Mouse (Mus musculus) embryonic fibroblast, embryonic 13.5 days (primary cell): ENCODE measurements at regions not wholly inside any gene's neighbourhood (a gene's known extent, or its start where the extent isn't known, plus 50 kb on each side); places are given as distances from the start of the nearest gene placed in this dataset.

ENCODE experiments used
- CTCF ChIP-seq: IDR thresholded peaks from 2 replicates; pipeline ENCODE4 v1.5.1; 2011; ENCODE audit warnings: mild to moderate bottlenecking, control low read depth, low read length, moderate library complexity, borderline replicate concordance; ENCODE audit not compliant: insufficient read depth
- POLR2A ChIP-seq: IDR thresholded peaks from 2 replicates; pipeline ENCODE4 v1.6.1; 2011; ENCODE audit warnings: low read depth, mild to moderate bottlenecking, control low read depth, low read length, moderate library complexity

DNA sequence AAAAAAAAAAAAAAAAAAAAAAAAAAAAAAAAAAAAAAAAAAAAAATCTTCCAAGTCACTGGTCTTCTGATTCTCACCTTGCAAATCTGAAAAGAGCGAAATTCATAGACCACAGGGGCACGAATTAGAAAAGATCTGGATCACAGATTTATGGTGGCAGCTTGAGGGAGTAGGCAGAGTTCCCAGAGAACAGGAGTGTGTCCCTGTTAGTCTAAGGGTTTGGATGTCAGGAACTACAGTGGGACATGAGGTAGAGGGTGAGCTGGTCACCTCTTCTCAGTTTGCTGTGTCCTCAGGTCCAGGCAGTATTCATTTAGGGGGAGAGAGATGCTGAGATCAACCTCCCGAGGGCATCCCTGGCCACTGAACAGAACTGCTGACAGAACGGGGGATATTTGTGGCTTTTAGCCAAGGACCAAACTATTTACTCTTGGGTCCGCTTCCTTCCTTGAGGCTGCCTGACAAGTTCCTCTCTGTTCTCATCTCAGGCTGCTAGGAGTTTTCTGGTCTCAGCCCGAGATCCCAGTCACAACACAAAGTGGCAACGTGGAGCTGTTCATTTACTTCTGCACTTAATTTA is 277.2 kb downstream of the Cd83 start:
- TF ChIP-seq CTCF (no peak), POLR2A (no peak)
